Mouse (Mus musculus) Muller cell, postnatal 12 days (primary cell): ENCODE measurements at regions not wholly inside any gene's neighbourhood (a gene's known extent, or its start where the extent isn't known, plus 50 kb on each side); places are given as distances from the start of the nearest gene placed in this dataset.

Experiments
- DNase-seq: peaks from one replicate; pipeline ENCODE4 v3.0.0-alpha.2; 2015; ENCODE audit errors: inconsistent ontology term

DNA sequence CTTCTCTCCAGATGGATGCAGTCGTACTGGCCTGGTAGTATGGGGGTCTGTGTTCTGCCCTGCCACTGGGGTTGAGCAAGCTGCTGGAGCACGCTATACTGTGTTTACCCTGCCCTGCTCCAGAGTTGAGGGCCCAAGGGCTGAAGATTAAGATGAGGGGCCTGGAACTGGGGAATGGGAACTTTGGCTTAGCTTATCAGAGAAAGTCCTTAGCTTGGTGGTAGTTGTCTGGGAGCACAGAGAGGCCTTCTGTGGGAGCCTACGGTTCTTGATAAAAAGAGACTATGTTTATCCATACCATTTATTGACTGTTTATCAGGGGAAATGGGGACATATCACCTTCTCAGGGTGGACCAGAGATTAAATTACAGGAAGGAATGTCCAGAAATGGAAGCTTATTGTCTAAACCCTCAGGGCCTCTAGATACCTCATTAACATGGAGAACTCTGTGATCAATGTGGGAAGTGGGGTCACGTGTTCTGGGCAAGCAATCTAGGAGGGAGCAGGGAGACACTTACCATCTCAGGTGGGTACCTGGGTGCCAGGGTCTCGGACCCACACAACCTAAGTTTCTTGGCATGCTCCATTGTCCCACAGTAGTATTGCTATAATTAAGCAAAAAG lies 58.7 kb downstream of the Mycn start:
- DNase-seq = no peak

- DNase-seq = no peak
These were observed 63.7 kb downstream of the Mycn start for GRCm38 (mm10) chr12:12878031-12878430.

GRCm38 (mm10) chr12:12877539-12877938 lies 64.2 kb downstream of the Mycn start:
- DNase-seq = peak; percentile 47

DNA sequence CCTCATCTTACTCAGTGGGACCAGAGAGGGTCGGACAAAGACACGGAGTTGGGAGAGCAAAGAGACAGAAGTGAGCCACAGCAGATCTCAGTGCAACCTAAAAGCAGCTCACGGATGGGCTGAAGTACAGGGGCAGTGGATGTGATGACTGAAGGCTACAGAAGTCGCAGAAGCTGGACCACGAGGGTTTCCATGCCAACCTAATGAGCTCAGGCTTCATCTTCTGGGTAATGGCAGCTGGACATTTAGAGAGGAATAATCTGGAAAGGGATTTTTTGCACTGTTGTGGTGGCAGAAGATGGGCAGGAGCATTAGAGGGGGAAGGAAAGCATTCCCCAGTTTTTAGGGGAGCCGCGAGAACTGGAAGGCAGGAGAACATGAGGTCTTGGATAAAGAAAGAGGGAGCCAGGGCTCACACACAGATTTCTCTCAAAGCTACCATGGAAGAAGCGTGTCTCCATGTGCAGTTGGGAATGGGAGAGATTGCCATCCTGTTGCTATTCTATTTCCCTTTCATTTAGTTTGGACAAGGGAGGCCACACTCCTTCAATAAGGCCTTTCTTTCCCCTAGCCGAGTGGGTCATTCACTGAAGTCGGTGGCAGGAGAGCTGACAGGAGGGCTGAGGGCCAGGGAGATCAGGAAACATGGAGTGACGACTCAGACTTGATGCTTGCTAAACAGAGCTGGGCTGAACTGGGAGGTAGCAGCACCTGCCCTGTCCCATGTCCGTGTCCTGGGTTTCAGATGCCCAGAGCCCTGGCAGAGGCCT lies 65.6 kb downstream of the Mycn start:
- DNase-seq = peak; percentile 27

DNA sequence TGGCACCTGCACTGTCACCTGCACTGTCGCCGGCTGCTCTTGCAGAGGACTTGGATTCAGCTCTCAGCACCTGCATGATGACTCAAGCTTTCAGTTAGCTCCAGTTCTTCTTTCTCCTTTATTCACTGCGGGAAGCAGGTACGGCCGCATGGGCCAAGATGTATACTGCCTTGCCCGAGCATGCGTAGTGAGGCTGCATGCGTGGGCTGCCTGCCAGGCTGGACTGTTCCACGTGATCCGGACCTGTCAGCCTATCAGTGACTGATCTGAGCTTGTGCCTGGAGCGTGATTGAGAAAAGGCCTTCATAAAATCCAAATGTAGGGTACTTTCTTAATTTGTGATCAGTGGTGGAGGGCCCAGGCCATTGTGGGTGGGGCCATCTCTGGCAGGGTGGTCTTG lies 68.2 kb downstream of the Mycn start:
- DNase-seq = no peak

- DNase-seq = no peak
These were observed 68.7 kb downstream of the Mycn start for GRCm38 (mm10) chr12:12872974-12873373.

- DNase-seq = no peak
These were observed 70.4 kb downstream of the Mycn start for GRCm38 (mm10) chr12:12871272-12871671.

DNA sequence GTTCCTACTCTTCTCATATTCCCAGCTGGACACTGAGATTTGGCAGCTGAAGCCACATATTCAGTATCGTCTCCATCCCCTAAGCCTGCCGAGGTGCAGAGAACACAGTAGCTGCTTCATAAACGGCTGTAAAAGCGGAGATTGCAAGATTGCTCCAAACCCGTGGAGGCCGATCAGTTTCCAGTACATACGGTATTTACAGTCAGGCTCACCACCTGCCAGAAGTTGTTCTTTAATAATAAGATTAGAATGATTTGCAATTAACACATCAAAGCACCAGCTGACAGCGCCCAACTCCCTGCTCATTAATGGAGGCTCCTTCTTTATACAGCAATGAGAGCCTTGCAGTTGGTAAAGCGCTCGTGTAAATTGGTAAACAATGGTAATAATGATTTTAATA lies 75.1 kb downstream of the Mycn start:
- DNase-seq = peak; percentile 17

DNA sequence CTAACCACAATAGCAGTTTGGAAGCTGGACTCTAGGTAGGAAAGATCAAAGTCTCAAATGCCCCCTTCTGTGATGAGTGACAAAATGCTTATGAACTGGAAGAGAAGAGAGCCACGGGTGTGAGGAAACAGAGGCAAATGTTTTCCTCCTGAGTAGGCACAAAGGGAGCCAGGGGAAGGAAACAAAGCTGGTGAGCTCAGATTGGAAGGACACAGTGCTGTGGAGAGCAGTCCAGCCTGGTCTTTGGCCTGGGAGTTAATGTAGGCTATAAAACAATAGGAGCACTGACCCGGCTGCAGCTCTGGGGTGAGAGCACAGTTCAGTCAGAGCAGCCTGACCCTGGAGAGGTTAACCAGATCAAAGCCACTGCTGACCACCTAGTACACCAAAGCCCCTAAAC lies 91.0 kb downstream of the Mycn start:
- no peak for DNase-seq

- DNase-seq = no peak
These were observed 95.0 kb downstream of the Mycn start for GRCm38 (mm10) chr12:12846716-12847115.

DNA sequence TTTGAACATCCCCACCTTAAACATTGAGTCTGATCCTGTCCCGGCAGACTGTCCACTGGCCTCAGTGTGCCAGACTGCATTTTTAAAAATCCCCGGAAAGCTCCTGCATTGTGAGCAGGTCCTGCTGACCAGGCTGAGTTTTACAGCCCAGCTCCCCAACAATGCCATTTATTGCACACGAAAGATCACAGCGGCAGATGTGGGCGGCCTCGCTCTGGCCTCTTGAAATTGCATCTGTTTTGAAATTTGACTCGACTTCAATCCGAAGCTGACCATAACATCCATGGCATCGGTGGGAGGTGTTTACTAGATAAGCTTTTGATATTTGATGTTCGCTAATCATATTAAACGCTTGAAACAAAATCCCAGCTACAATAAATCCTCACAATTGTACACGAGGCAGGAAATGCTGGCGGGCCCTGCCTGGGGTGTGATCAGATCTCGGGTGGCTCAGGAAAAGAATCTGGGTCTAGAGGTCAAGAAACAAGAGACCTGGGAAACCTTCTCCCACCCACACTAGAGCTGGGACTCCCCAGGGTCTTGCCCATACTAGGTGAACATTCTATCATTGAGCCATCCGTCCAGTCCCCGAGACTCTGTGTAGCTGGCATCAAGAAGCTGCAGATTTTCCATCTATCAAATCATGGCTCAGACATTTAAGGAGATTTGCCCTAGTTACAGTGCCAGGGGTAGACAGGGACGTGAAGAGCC lies 99.3 kb downstream of the Mycn start:
- no peak for DNase-seq

- no peak for DNase-seq
These were observed 100.1 kb downstream of the Mycn start for GRCm38 (mm10) chr12:12841385-12842238.

- DNase-seq = no peak
These were observed 100.9 kb downstream of the Mycn start for GRCm38 (mm10) chr12:12840661-12841384.

GRCm38 (mm10) chr12:12837775-12838174 lies 103.9 kb downstream of the Mycn start:
- DNase-seq = no peak

- DNase-seq = peak; percentile 52
These were observed 113.7 kb downstream of the Mycn start for GRCm38 (mm10) chr12:12827821-12828641.

DNA sequence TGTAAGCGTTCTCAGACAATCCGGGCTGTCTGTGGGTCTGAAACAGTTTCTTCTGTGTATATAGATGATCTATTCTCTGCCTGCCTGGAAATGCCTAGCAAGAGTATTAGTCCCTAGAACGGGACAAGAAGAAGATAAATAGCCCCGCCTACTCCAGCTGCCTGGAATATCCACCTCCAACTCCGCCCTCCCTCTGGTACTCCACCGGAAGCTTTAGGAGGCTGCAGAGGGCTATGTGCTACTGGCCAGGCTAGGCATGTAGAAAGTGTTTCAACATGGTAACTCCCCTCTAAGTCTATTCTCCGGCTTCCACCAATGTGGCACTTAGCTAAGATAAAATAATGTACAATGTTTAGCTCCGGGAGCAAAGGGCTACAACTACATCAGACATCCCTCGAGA lies 114.3 kb downstream of the Mycn start:
- DNase-seq = no peak

DNA sequence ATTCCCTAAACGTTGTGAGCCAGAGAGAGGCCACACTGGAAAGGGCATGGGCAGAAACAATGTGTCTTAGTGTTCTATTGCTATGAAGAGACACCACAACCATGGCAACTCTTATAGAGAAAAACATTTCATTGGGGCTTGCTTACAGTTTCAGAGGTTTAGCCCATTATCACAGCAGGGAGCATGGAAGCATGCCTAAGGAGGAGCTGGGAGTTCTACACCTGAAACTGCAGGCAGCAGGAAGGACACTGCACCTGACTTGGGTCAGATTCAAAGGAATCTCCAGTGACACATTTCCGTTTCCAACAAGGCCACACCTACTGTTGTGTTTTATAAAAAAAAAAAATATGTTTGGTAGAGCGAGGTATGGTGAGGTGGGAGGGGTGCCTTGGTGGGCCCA lies 115.3 kb downstream of the Mycn start:
- DNase-seq = no peak

GRCm38 (mm10) chr12:12825842-12826241 lies 115.9 kb downstream of the Mycn start:
- no peak for DNase-seq

DNA sequence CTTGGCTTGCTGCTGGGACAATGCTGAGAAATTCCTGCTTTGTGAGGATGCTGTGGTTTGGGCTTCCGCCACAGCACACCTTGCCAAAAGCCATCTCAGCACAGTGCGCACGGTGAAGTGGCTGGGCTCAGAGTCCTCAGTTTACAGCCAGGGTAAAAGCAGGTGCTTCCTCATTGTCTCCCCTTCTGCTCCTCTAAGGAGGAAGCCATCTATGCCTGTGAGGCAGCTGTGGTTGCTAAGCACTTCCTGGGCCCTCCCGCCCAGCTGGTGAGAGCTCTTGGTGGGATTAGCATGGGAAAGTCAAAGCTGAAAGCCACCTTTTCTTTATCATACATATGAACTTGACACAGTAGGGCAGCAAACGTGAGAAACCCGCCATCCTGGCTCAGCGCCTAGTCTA lies 120.2 kb downstream of the Mycn start:
- DNase-seq = no peak

DNA sequence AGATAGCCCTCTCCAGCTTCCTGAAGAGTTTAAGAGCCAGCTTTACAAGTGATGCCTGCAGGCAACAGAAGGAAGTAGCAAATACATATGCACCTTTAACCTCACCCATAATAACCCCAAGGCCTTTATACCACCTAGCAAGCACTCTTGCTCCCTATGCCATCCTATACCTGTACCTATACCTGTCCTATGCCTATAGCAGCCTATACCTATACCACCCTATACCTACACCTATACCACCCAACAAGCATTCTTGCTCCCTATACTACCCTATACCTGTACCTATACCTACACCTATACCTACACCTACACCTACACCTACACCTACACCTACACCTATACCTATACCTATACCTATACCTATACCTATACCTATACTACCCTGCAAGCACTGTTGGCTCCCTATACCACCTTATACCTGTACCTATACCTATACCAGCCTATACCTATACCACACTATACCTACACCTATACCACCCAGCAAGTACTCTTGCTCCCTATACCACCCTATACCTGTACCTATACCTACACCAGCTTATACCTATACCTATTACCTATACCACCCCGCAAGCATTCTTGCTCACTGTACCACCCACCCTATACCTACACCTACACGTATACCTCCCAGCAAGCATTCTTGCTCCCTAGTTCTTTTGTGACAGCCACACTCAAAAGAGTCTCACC lies 120.9 kb downstream of the Mycn start:
- DNase-seq = no peak
